Mouse (Mus musculus): ENCODE results near the gene Cbr1. TPM values are rescaled to one million over a fixed set of nuclear protein-coding genes. Genes with fewer than 3 reads are reported as not detected.
A peak's percentile ranks its signal among the peaks of the same experiment; 100 is the strongest.
"Not testable (repeated sequence)": the region's sequence is repeated elsewhere in the genome, so short reads cannot be mapped to it uniquely, and the experiment has no call there.

Gene Cbr1
- polyA plus RNA-seq, 1 experiment from 2014 or later: 24.1 TPM

DNA sequence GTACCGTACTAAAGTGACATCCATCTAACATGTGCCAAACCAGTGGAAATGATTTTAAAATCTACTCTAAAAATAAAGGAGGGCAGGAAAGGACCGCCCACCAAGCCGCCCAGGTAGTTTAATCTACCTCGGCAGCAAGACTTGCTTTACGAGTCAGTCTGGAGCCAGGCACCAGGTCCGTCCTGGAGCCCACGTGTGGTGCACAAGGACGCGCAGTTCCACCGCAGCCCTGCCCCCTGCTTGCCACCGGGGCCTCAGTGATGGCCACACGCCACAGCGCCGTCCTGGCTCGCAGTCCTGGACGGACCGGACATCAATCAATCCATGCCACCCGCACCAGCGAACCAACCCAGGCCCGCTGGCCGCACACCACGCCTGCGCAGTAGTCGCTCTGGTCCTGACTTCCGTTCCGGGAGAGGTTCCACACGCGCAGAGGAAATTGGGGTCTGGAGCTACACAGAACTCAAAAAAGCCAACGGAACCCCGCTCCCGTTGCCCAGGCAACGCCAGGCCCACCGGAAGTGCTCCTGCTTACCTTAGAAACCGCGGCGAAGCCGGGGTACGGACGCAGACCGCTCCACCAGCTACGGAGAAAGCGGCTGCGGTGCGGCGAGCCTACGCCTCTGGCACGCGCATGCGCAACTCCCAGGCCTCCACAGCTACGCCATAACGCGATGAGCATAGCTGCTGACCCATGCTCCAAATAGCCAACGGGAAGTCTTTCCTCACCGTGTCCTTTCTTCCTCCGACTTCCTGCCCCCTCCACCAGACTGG lies 2.0 kb upstream of the Cbr1 start, which contains the start of gene Setd4:
Gene Setd4, minus strand, starts transcription at position 625 of the 774 bp plus-strand sequence.
- H3K4me3 ChIP-seq: peak within 1 kb of the TSS; percentile 76
- peak; percentile 87 for ATAC-seq
- H3K36me3 ChIP-seq: peaks cover 12% of the 10 kb centered on the region
- H3K9me3 ChIP-seq (replicated peaks): no peaks in the 10 kb centered on the region
- H3K4me2 ChIP-seq: peak within 1 kb of the TSS; percentile 87
- peak within 1 kb of the TSS; percentile 81 for H3K9ac ChIP-seq
- peaks cover 16% of the 10 kb centered on the region; the same call in 1 of the 2 replicates for H3K27me3 ChIP-seq (replicated peaks)
- H3K27ac ChIP-seq: peak within 1 kb of the TSS; percentile 87
- peaks cover 60% of the 10 kb centered on the region for H3K4me1 ChIP-seq
- WGBS (ENCODE audit: insufficient replicate concordance): under 1% methylated on average over 55 of the region's 55 CpGs

DNA sequence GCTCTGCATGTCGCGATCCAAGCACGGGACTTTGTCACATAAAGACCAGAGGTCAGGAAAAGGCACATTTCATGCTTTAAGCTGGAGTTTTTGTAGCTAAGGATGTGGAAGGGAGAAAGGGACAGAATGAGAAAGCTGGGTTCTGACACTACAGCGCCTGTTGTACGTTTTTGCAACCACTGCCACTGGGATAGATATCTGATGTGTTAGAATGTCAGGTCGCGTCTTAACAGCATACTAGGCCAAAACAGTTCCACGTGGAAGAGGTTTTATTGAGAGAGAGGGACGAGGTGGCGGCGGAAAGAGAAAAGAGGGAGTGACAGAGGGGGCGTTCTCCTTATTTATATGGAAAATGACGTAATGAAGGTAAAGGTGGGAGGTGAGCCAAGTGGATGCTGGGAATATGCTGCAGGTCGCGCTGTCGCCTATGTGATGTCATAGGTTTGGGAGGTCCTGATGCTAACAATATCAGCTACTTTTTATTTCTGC lies 1.1 kb upstream of the Cbr1 start:
- Histone ChIP-seq H3K4me2 (peak overlapping the region; percentile 87), H3K9me3 (replicated peaks) (no peaks in the 10 kb centered on the region), H3K27ac (peak overlapping the region; percentile 87; the same call in 1 of the 2 replicates), H3K36me3 (peaks cover 7% of the 10 kb centered on the region; the same call in 1 of the 2 replicates), H3K4me1 (peaks cover 56% of the 10 kb centered on the region), H3K27me3 (replicated peaks) (peaks cover 16% of the 10 kb centered on the region; the same call in 1 of the 2 replicates), H3K9ac (peak overlapping the region; percentile 81), H3K4me3 (peak overlapping the region; percentile 76)
- WGBS (ENCODE audit: insufficient replicate concordance): 12% methylated on average over 16 of the region's 16 CpGs
- no peak for ATAC-seq

DNA sequence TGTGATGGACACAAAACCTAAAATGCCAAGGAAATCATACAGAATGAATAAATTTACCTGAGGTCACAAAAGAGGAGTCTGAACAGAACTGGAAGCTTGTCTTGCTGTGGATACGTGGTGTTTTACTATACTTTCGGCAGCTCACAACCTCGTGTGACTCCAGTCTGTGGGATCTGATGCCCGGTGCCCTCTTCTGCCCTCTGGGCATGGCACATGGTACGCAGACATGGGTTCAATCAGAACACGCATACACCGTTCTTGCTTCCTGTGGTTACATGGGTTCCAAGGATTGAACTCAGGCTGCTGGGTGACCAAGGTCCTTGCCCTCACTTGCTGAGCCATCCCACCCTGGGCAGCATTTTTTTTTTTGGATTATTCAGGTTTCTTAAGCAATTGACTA lies 493 bp downstream of the Cbr1 start:
- no peak overlapping the region for H3K27ac ChIP-seq
- no peak overlapping the region for H3K9ac ChIP-seq
- H3K36me3 ChIP-seq: peaks cover 9% of the 10 kb centered on the region
- peaks cover 46% of the 10 kb centered on the region for H3K4me1 ChIP-seq
- H3K27me3 ChIP-seq (replicated peaks): peaks cover 16% of the 10 kb centered on the region; the same call in 1 of the 2 replicates
- no peak for ATAC-seq
- no peak overlapping the region for H3K4me2 ChIP-seq
- H3K4me3 ChIP-seq: no peak overlapping the region
- WGBS (ENCODE audit: insufficient replicate concordance): 86% methylated on average over 7 of the region's 7 CpGs
- no peaks in the 10 kb centered on the region for H3K9me3 ChIP-seq (replicated peaks)

DNA sequence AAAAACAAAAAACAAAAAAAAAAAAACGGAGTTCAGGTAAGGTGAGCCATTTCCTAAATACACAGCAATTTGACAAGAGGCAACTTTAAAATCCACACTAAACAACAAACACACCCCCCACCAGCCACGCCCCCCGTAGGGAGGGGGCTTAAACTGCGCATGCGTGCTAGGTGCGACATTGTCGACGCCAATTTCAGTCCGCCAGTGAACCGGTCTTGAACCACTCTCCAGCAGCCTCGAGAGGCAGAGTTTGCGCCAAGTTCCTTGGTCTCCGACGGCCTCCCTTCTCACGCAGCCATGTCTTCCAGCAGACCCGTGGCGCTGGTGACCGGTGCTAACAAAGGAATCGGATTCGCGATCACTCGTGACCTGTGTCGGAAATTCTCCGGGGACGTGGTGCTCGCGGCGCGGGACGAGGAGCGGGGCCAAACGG lies 2.0 kb downstream of the Cbr1 start:
- Histone ChIP-seq H3K9me3 (replicated peaks) (no peaks in the 10 kb centered on the region), H3K27ac (peak overlapping the region; percentile 57), H3K4me3 (peak overlapping the region; percentile 68), H3K9ac (peak overlapping the region; percentile 81), H3K27me3 (replicated peaks) (peaks cover 16% of the 10 kb centered on the region; the same call in 1 of the 2 replicates), H3K36me3 (peaks cover 5% of the 10 kb centered on the region), H3K4me2 (peak overlapping the region; percentile 97), H3K4me1 (peaks cover 37% of the 10 kb centered on the region)
- WGBS (ENCODE audit: insufficient replicate concordance): under 1% methylated on average over 32 of the region's 32 CpGs
- peak; percentile 53 for ATAC-seq

DNA sequence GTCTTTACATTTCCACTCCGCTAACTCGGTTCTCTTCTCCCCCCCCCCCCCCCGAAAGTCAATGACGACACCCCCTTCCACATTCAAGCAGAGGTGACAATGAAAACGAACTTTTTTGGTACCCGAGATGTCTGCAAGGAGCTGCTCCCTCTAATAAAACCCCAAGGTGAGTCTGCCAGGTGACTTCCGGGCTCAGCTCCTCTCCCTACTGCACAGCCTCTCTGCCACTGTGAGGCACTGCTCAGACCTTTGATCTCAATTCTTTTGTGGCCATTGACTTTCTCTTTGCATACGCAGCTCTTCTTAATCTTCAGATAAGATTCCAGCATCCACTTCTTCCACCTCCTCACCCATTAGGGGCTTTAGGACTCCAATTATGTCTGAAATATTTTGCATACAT lies 3.1 kb downstream of the Cbr1 start:
- 0 out of 2 replicates have a peak overlapping the region, but pooled peaks have one; percentile 68 for H3K4me3 ChIP-seq
- 67% methylated on average over 8 of the region's 8 CpGs for WGBS (ENCODE audit: insufficient replicate concordance)
- peak overlapping the region; percentile 97 for H3K4me2 ChIP-seq
- peaks cover 19% of the 10 kb centered on the region; the same call in 1 of the 2 replicates for H3K27me3 ChIP-seq (replicated peaks)
- ATAC-seq: no peak
- H3K36me3 ChIP-seq: peaks cover 5% of the 10 kb centered on the region
- H3K27ac ChIP-seq: no peak overlapping the region
- H3K4me1 ChIP-seq: peaks cover 28% of the 10 kb centered on the region
- H3K9ac ChIP-seq: no peak overlapping the region
- no peaks in the 10 kb centered on the region for H3K9me3 ChIP-seq (replicated peaks)

DNA sequence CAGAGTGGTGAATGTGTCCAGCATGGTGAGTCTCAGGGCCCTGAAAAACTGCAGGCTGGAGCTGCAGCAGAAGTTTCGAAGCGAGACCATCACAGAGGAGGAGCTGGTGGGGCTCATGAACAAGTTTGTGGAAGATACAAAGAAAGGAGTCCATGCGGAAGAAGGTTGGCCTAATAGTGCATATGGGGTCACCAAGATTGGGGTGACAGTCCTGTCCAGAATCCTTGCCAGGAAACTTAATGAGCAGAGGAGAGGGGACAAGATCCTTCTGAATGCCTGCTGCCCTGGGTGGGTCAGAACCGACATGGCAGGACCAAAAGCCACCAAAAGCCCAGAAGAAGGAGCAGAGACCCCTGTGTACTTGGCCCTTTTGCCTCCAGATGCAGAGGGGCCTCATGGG lies 4.1 kb downstream of the Cbr1 start:
- 81% methylated on average over 4 of the region's 4 CpGs for WGBS (ENCODE audit: insufficient replicate concordance)
- peaks cover 19% of the 10 kb centered on the region; the same call in 1 of the 2 replicates for H3K27me3 ChIP-seq (replicated peaks)
- H3K4me2 ChIP-seq: no peak overlapping the region
- no peak overlapping the region for H3K4me3 ChIP-seq
- H3K36me3 ChIP-seq: peaks cover 5% of the 10 kb centered on the region
- no peak overlapping the region for H3K9ac ChIP-seq
- peaks cover 20% of the 10 kb centered on the region for H3K4me1 ChIP-seq
- H3K27ac ChIP-seq: no peak overlapping the region
- no peak for ATAC-seq
- H3K9me3 ChIP-seq (replicated peaks): no peaks in the 10 kb centered on the region

DNA sequence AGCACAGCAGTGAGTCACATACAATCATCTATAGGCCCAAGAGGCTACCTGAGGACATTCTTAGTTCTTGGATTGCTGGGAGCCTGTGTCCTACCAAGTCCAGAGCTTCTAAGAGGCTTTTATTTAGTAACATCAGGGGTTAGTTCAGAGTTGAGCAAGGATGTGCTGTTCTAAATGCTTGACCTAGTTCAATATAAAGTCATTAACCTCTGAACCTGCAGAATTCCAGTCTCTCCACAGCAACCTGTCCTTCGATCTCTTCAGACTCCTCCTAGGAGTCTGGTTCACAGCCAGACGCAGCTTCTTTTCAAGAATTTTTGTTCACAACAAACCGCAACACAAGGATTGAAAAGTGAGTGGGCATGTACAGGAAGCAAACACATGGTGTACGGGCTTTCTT lies 5.3 kb downstream of the Cbr1 start:
- Histone ChIP-seq H3K4me2 (no peak overlapping the region), H3K9ac (no peak overlapping the region), H3K4me1 (peaks cover 19% of the 10 kb centered on the region), H3K36me3 (peaks cover 5% of the 10 kb centered on the region), H3K4me3 (no peak overlapping the region), H3K9me3 (replicated peaks) (no peaks in the 10 kb centered on the region), H3K27me3 (replicated peaks) (peaks cover 11% of the 10 kb centered on the region; the same call in 1 of the 2 replicates), H3K27ac (no peak overlapping the region)
- 77% methylated on average over 4 of the region's 4 CpGs for WGBS (ENCODE audit: insufficient replicate concordance)
- ATAC-seq: no peak

DNA sequence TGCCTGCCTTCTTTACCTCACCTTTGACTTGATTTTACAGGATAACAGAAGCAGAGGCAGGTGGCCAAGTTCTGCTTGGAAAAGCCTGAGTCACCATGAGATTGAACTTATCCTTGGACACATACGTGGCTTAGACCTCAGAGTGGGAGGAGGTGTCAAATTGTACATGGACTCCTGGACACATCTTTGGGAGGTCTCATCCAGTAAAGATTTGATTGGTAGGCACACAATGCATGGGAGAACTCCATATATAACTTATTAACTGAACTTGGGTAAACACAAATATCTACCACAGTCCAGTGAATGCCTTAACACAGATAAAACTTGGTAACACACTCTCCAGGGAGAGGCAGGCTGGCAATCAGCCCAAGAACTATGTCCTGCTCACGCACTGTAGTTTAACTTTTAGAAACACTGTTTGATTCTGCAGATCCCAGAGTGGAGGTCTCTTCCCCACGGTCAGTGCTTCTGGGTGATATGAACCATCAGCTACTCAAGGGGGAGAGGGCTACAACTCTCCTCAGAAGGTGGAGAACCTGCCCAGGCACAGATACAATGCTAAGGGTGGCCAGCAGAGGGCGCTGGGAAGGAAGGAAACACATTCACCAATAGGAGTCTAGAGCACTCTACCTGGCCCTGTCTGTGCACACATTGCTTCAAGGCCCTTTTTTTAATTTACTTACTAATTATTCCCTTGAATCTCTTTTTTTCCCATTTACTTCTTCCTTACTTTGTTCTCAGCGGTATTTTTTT lies 9.6 kb downstream of the Cbr1 start:
- ATAC-seq: no peak
- no peak overlapping the region for H3K4me3 ChIP-seq
- H3K9ac ChIP-seq: no peak overlapping the region
- 23% methylated on average over 5 of the region's 5 CpGs for WGBS (ENCODE audit: insufficient replicate concordance)
- H3K4me2 ChIP-seq: no peak overlapping the region
- no peak overlapping the region for H3K27ac ChIP-seq
- no peaks in the 10 kb centered on the region for H3K36me3 ChIP-seq
- H3K4me1 ChIP-seq: no peaks in the 10 kb centered on the region
- no peaks in the 10 kb centered on the region for H3K9me3 ChIP-seq (replicated peaks)
- H3K27me3 ChIP-seq (replicated peaks): 0 out of 2 replicates have a peak, but pooled peaks cover 3% of the 10 kb centered on the region

DNA sequence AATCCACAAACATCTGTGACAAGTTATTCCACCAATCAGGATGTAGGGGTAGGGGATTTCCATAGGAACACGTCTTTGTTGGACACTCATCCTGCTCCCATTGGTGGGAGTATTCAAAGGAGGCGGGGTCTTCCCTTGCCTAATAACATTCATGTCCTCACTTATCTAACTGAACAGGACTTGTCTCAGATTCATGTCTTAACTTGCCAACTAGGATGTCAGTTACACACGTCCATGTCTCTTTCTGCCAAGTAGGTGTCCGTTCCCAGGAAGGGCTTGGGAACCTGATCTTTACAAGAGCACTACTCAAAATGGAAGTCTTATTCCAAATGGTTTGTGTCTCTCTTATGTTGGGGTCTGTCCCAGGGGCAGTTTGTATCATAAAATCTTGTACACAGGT lies 18.1 kb downstream of the Cbr1 start:
- H3K9ac ChIP-seq; H3K4me3 ChIP-seq; H3K27ac ChIP-seq; H3K9me3 ChIP-seq (replicated peaks); H3K4me1 ChIP-seq; H3K4me2 ChIP-seq; H3K36me3 ChIP-seq; ATAC-seq: not testable (repeated sequence)
- WGBS (ENCODE audit: insufficient replicate concordance): 61% methylated on average over 4 of the region's 4 CpGs
- H3K27me3 ChIP-seq (replicated peaks): peaks cover 24% of the 10 kb centered on the region; the same call in 1 of the 2 replicates

DNA sequence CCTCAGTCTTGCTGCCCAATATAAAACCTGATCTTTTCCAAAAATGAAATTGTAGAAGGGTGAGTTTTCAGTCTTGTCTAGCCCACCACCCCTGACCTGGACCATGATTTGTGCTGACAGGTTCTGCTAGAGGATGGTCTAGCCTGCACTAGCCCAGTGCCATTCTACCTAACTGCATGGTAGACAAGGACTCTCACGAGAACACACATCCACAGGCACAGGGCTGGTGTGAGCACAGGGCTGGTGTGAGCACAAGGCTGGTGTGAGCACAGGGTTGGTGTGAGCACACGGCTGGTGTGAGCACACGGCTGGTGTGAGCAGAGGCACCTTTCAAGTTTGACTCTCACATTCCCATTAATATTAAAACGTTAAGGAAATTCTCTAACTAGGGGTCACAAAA lies 19.0 kb downstream of the Cbr1 start:
- H3K36me3 ChIP-seq: no peaks in the 10 kb centered on the region
- H3K9me3 ChIP-seq (replicated peaks): no peaks in the 10 kb centered on the region
- peaks cover 24% of the 10 kb centered on the region; the same call in 1 of the 2 replicates for H3K27me3 ChIP-seq (replicated peaks)
- no peak overlapping the region for H3K4me2 ChIP-seq
- WGBS (ENCODE audit: insufficient replicate concordance): 60% methylated on average over 4 of the region's 4 CpGs
- H3K4me3 ChIP-seq: no peak overlapping the region
- no peaks in the 10 kb centered on the region for H3K4me1 ChIP-seq
- no peak overlapping the region for H3K9ac ChIP-seq
- ATAC-seq: no peak
- no peak overlapping the region for H3K27ac ChIP-seq

DNA sequence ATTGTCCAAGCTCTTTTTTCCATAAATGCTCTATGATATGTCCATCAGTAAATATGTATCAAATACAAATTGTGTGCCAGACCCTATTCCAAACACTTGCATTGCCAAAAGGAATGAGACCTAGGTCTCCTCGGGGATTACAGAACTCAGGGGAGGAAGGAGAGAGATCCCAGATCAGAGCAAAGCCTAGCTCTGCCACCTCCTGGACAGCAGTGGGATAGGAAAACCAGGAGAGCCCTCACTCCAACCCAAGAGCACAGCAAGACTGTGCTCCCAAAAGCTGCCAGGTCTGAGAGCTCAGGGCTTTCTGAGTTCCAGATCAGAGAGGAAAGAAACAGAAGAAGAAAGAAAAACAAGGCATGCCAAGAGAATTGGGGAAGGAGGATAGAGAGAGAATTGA lies 21.1 kb downstream of the Cbr1 start:
- Histone ChIP-seq H3K27me3 (replicated peaks) (peaks cover 27% of the 10 kb centered on the region; the same call in 1 of the 2 replicates), H3K4me2 (no peak overlapping the region), H3K27ac (no peak overlapping the region), H3K4me3 (no peak overlapping the region), H3K36me3 (no peaks in the 10 kb centered on the region), H3K4me1 (no peaks in the 10 kb centered on the region), H3K9ac (no peak overlapping the region), H3K9me3 (replicated peaks) (no peaks in the 10 kb centered on the region)
- ATAC-seq: no peak
- WGBS (ENCODE audit: insufficient replicate concordance): 11% methylated on average over 1 of the region's 1 CpGs
